Mouse (Mus musculus) brain, embryonic 14.5 days (tissue): ENCODE measurements around the gene Zbtb12. TPM values are rescaled to one million over a fixed set of nuclear protein-coding genes. Genes with fewer than 3 reads are reported as not detected.
"Not testable (repeated sequence)": the region's sequence is repeated elsewhere in the genome, so short reads cannot be mapped to it uniquely, and the experiment has no call there.

ENCODE experiments used
- DNase-seq: peaks from one replicate; pipeline ENCODE4 v3.0.0-alpha.2; 2011; ENCODE audit warnings: low read depth
- CTCF ChIP-seq: fragments of 200-500 bp; IDR thresholded peaks from 2 replicates; pipeline ENCODE4 v1.5.1; 2012; ENCODE audit warnings: inconsistent platforms, mild to moderate bottlenecking, moderate library complexity, borderline replicate concordance; ENCODE audit not compliant: insufficient read depth, insufficient read length; ENCODE audit errors: extremely low read depth
- POLR2A ChIP-seq: fragments of 200-500 bp; IDR thresholded peaks from 2 replicates; pipeline ENCODE4 v1.6.1; 2012; ENCODE audit warnings: mild to moderate bottlenecking, inconsistent platforms, borderline replicate concordance; ENCODE audit not compliant: poor library complexity, insufficient read depth, insufficient read length, severe bottlenecking; ENCODE audit errors: extremely low read depth
- polyA plus RNA-seq: library from polyadenylated mRNA; depleted of rRNA; stranded (reverse); fragments of >200 nt; gene quantifications from 2 replicates; pipeline ENCODE4 v1.2.3, GENCODE M21; 2012

The Zbtb12 gene
- polyA plus RNA-seq, 1 experiment: 135 TPM

DNA sequence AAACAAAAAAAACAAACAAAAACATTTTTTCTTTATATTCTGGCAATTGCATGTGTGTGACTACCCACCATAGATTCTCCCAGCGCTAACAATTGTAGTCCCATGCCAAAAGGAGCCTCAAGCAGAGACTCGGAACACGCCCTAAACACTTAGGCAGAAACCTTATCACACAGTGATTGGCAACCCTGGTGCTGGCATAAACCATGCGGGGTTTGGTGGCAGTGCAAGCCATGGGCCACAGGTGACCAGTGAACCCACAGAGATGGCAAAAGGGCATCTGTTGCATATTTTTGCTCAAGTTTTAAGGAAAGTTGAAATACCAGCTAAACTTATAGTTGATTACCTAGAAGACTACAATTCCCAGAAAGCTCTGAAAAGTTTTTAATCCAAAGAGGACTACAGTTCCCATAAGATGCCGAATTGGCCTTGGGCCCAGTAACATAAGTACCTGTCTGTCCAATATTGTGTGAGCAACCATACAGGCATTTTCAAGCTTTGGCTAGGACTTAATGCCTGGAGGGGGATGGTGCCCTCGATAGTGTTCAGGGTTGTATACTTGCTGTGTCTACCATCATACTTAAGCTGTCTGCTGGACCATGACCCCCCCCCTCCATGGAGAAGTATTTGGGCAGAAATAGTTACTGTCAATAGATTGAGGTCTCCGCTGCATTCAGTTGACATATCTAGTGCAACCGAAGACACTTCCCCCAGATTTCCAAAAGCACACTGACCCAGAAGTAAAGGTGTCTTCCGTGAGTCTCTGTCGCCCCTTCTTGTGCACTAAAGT, 18.3 kb downstream of the Zbtb12 start:
- peak; percentile 76 for DNase-seq

DNA sequence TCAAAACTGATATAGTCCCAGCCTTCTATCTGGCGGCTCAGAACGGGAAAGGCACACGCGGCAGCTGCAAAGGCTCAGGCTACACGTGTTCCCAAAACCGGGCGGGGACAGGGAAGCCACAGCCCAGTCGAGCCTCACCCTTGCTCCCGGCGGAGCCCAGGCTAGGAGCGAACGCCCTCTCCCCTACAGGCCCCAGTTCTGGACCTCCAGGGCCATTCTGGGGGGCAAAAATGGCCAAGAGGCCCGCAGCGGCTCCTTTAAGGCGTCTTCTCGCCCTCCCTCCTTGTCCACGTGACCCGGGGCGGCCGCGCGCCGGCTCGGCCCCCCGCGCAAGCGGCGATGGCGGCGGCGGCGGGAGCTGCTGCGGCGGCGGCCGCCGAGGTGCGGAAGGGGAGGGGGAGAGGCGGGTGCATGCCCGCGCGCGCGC, 18.9 kb downstream of the Zbtb12 start, which contains the start of the genes C2 and Ehmt2:
TSS of gene C2 (minus strand) at position 106 of the 427 bp plus-strand sequence.
TSS of gene Ehmt2 (plus strand) at position 310 of the 427 bp plus-strand sequence.
- peak; percentile 92 for DNase-seq
- TF ChIP-seq CTCF: no peak
- peak; percentile 79 for TF ChIP-seq POLR2A

More for the DNA sequence above, 18.3 kb downstream of the Zbtb12 start:
- TF ChIP-seq CTCF: no peak
- no peak for TF ChIP-seq POLR2A

DNA sequence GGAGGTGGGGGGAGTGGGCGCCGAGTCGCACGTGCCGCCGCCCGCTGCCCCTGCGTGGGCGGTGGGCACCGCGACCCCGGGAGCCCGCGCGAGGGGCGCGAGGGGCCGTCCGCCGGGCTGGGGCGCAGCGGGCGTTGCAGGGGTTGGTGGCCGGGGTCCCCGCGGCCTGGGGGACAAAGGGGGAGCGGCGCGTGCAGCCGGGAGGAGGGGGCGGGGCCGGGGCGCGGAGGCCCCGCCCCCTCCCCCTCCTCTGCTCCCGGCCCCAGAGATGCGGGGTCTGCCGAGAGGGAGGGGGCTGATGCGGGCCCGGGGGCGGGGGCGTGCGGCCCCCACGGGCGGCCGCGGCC, 19.4 kb downstream of the Zbtb12 start:
- TF ChIP-seq CTCF: no peak
- TF ChIP-seq POLR2A: no peak; the same call in 1 of the 2 replicates

DNA sequence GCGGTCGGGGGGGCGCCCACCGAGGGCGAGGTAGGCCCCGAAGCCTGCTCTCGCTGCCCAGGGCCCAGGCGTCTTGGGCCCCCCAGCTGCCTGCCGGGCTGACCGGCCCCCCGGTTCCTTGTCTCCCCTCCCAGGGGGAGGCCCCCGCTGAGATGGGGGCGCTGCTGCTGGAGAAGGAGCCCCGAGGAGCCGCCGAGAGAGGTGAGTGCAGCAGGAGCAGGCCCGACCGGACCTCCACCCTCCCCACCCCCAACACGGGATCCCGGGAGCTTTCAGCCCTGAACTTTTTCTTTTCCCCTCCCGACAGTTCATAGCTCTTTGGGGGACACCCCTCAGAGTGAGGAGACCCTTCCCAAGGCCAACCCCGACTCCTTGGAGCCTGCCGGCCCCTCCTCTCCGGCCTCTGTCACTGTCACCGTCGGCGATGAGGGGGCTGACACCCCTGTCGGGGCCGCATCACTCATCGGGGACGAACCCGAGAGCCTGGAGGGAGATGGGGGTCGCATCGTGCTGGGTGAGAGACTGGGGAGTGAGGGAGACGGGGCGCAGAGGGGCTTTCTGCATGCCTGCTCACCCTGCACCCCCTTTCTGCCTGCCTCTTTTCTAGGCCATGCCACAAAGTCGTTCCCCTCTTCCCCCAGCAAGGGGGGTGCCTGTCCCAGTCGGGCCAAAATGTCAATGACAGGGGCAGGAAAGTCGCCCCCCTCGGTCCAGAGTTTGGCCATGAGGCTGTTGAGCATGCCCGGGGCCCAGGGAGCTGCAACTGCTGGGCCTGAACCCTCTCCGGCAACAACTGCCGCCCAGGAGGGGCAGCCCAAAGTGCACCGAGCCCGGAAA, 20.0 kb downstream of the Zbtb12 start:
- peak; percentile 35 for DNase-seq
- TF ChIP-seq CTCF (no peak), POLR2A (no peak)

More for the DNA sequence above, 19.4 kb downstream of the Zbtb12 start:
- DNase-seq: peak; percentile 71

DNA sequence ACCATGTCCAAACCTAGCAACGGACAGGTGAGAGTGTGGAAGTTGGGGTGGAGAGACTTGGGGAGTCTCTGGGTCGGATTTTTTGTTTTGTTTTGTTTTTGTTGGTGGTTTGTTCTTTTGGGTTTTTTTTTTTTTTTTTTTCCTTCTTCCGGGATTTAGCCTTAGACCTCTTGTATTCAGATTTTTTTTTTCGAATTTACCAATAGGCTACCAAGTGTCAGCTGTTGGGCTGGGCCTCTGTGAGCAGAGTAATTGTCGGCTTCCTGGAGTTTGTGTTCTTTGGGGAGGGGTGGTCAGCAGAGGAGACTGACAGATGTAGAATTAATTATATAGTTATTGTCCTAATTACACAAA, 20.6 kb downstream of the Zbtb12 start:
- TF ChIP-seq CTCF: no peak
- TF ChIP-seq POLR2A: no peak
- DNase-seq: peak; percentile 40

DNA sequence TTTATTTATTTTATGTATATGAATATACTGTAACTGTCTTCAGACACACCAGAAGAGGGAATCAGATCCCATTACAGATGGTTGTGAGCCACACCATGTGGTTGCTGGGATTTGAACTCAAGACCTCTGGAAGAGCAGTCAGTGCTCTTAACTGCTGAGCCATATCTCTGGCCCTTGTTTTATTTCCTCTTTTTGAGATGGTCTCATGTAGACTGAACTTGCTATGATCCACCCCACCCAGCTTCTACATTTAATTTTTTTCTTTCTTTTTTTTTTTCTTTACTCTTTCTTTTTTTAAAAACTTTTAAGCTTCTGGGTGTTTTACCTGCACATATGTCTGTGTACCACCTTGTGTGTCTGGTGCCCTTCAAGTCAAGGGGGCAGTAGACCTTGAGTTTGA, 21.5 kb downstream of the Zbtb12 start:
- not testable (repeated sequence) for DNase-seq

DNA sequence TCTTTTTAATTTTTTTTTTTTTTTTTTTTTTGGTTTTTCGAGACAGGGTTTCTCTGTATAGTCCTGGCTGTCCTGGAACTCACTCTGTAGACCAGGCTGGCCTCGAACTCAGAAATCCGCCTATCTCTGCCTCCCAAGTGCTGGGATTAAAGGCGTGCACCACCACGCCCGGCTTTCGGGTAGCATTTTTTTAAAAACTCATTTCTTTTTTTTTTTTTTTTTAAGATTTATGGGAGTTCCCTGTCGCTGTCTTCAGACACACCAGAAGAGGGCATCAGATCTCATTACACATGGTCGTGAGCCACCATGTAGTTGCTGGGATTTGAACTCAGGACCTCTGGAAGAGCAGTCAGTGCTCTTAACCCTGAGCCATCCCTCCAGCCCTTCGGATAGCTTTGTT, 22.7 kb downstream of the Zbtb12 start:
- not testable (repeated sequence) for DNase-seq

DNA sequence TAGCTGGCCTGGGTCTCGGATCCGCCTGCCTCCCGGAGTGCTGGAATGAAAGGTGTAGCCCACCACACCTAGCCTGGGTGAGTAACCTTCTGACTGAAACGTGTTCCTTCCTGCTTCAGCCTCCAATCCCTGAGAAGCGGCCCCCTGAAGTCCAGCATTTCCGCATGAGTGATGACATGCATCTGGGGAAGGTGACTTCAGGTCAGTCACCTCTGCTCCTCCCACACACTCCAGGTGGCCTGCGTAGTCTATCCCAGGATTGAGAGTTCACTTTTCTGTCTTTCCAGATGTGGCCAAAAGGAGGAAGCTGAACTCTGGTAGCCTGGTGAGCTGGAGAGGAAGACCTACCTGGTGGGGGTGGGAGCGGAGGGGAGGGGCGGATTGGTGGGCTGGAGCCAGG, 23.6 kb downstream of the Zbtb12 start:
- no peak for DNase-seq
- TF ChIP-seq CTCF (no peak), POLR2A (no peak)

DNA sequence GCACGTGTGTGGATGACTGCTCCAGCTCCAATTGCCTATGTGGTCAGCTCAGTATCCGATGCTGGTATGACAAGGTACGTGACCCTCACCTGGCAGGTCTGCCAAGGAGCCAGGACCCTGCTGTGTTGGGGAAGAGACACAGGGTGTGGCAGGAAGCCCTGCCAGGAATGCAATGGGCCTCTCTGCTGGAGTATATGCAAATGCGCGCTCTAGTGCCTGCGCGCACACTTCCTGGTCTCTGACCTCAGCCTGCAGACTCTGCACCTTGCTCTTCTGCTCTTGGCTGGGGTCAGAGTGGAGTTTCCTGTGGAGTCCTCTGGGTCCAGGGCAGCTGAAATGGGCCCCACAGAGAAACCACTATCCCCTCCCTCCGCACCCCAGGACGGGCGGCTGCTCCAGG, 31.7 kb downstream of the Zbtb12 start:
- no peak for DNase-seq
- no peak for TF ChIP-seq CTCF
- TF ChIP-seq POLR2A: no peak

DNA sequence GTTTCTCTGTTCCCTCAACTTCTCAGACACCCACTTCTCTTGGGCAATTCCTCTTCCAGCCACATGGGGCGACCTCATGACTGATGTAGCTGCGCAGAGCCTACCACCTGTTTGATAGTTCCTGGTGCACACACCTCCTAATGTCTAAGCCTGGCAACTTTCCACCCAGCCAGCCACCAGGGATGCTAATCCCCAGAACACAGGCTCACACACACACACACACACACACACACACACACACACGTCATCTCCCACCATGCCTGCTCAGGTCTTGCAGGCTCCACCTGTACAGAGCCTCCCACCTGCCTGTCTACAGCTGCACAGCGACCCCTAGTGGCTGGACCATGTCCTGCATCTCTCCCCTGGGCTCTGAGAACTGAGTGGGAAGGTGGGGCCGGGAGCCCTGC, 32.7 kb downstream of the Zbtb12 start:
- TF ChIP-seq POLR2A: no peak
- TF ChIP-seq CTCF: peak; percentile 89
- peak; percentile 67 for DNase-seq

DNA sequence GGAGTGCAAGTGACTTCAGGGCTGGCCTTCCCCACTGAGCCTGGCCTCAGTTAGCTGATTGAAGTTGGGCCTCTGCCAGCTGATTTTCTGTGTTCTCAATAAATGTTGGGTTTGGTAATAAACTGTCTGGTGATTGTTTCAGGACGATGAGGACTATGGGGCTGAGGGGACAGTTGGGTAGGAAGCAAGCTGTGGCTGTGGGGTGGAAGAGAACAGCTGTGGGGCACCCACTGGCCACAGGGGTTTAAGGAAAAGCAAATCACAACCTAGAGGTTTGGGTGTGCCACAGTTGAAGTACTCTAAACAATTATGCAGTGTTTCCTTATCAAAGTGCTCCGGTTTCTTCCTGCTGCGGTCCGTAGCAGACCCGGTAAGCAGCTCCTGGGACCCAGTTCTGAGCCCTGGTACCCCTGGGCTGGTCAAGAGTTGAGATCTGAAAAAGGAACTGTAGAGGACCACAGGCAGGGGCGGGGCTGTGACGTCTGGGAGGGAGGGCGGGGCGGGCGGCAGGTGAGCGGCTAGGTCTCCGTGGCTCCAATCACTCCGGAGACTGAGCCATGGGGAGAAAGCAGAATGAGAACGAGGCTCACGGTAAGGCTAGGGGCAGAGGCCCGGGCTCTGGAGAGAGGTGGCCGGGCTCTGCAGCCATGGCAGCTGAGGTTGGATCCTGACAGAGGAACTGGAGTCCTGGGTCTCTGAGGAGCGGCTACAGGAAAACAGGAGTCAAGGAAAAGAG, 34.8 kb downstream of the Zbtb12 start, which contains the start of gene Slc44a4:
TSS of gene Slc44a4 (plus strand) at position 537 of the 736 bp plus-strand sequence.
- TF ChIP-seq POLR2A (no peak), CTCF (no peak)
- no peak for DNase-seq

DNA sequence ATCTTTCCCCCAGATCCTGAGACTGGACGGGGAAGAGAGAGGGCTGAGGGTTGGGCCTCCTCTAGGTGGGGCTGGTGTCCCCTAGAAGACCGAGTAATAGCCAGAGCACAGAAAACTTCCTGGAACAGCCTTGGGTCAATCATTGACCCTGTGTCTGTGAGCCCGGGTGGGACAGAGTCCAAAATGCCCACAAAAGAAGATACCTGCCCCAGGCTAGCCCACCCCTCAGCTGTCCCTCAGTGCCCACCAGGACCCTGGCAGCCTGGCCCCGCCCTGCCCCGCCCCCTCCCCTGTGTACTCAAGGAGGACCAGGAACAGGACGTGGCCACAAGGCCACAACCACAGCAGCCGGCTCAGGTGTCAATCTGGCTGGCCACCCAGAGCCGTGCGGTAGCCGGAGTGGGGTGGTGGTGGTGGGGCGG, 36.1 kb downstream of the Zbtb12 start:
- DNase-seq: no peak
- TF ChIP-seq CTCF (peak; percentile 38; the same call in 1 of the 2 replicates), POLR2A (no peak)
